Comparison of ENCODE assay signal across 9 mouse cellular contexts in the genomic region with DNA sequence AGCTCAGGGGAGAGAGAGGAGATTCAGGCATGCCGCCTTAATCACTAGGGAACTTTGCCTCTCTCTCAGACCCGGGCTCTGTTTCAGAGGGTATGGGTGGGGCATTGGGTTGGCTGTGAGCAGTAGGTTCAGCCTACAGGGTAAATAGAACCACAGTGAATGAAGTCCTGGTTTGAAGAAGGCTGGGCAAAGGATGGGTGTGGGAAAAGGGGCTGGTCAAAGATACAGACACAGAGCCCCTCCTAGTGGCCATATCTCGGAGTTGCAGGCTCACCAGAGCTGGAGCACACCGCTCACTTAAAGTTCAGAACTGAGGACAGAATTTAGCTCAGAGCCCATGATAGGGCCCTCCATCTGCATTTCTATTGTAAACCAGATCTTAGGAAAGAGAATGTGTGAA. TPM values are rescaled to one million over a fixed set of nuclear protein-coding genes. Genes with fewer than 3 reads are reported as not detected.
DNase-seq lines count a peak whose midpoint lies in the region; ATAC-seq lines count a peak whose summit lies in the region.
"Had no signal": no experiment of that assay in that cellular context is flagged by ENCODE, and none has a peak within 500 bp of the region (broad histone marks: within the 10 kb centered on the region; RNA-seq: fewer than 3 reads in every experiment).

No protein-coding gene starts in this region.

- H3K4me2 ChIP-seq in forebrain, embryonic 12.5 days: no peak overlapping the region

- H3K36me3 ChIP-seq in forebrain, embryonic 12.5 days (replicated peaks): peaks cover 18% of the 10 kb centered on the region

- no peaks in the 10 kb centered on the region for H3K9me3 ChIP-seq in forebrain, embryonic 12.5 days
- H3K9me3 ChIP-seq: megakaryocyte, embryonic 14.5 days had no signal

- H3K9ac ChIP-seq in forebrain, embryonic 12.5 days: no peak overlapping the region

- peaks cover 23% of the 10 kb centered on the region for H3K4me1 ChIP-seq in forebrain, embryonic 12.5 days

- no peak overlapping the region for H3K27ac ChIP-seq in forebrain, embryonic 12.5 days

- ATAC-seq in cerebellum, adult (ENCODE audit: insufficient number of reproducible peaks, low FRiP score, low TSS enrichment): peak; percentile 42; the same call in 1 of the 2 replicates
- ATAC-seq in forebrain, embryonic 12.5 days (ENCODE audit: low FRiP score): peak; percentile 18; the same call in 1 of the 2 replicates
- ATAC-seq in hematopoietic stem cell, adult 5-6 weeks (replicated peaks in 1 of 2; ENCODE audit: insufficient read depth in 1 of 2, low FRiP score in 2 of 2, low TSS enrichment in 1 of 2, low read depth in 1 of 2, poor library complexity in 2 of 2, severe bottlenecking in 2 of 2): peak; percentile 72 to 77

- peaks cover 14% of the 10 kb centered on the region; the same call in 1 of the 2 replicates for H3K27me3 ChIP-seq in forebrain, embryonic 12.5 days

- DNase-seq in layer of hippocampus, adult 11-12 months (ENCODE audit: low spot score): peak; percentile 86
- DNase-seq in layer of hippocampus, adult 9-10 months (ENCODE audit: low spot score): no peak
- DNase-seq in layer of hippocampus, adult 8-10 months (ENCODE audit: low spot score in 2 of 2): peak; percentile 64 to 80
- peak; percentile 85 for DNase-seq in lung, postnatal 25 days (ENCODE audit: low spot score)
- peak; percentile 69 for DNase-seq in right cerebral cortex, postnatal 4 days

- H3K4me3 ChIP-seq in forebrain, embryonic 12.5 days (replicated peaks): no peak overlapping the region
- H3K4me3 ChIP-seq: megakaryocyte, embryonic 14.5 days had no signal

- WGBS in forebrain, embryonic 12.5 days: 24% methylated on average over 4 of the region's 4 CpGs

RNA-seq across cellular contexts. Expression of gene Pdzd7, which starts 13.7 kb away (rescaled TPM):
- polyA plus RNA-seq in forebrain, embryonic 12.5 days (2016; fragmentation: Nextera tagmentation; extraction: Ambion mirVana): 0.45 and 0.50 TPM in 2 replicates
- total RNA-seq in hematopoietic stem cell, adult 5-6 weeks (2017): not detected in 2 replicates
- 1 to 10 TPM; 3.1 to 3.8 (median 3.4) TPM for total RNA-seq in layer of hippocampus, adult 8-10 months (2022)

RNA-seq across cellular contexts. Expression of gene Sfxn3, which starts 15.5 kb away (rescaled TPM):
- polyA plus RNA-seq in forebrain, embryonic 12.5 days (2016; fragmentation: Nextera tagmentation; extraction: Ambion mirVana): 30.3 and 30.4 TPM in 2 replicates
- total RNA-seq in hematopoietic stem cell, adult 5-6 weeks (2017): 12.0 and 16.0 TPM in 2 replicates
- 10 to 100 TPM; 93.2 to 96.3 (median 94.1) TPM for total RNA-seq in layer of hippocampus, adult 8-10 months (2022)

RNA-seq across cellular contexts. Expression of gene Lzts2, which starts 17.6 kb away (rescaled TPM):
- 48.7 and 51.4 TPM in 2 replicates for polyA plus RNA-seq in forebrain, embryonic 12.5 days (2016; fragmentation: Nextera tagmentation; extraction: Ambion mirVana)
- total RNA-seq in hematopoietic stem cell, adult 5-6 weeks (2017): 25.8 and 29.3 TPM in 2 replicates
- 10 to 100 TPM; 31.0 to 38.3 (median 33.3) TPM for total RNA-seq in layer of hippocampus, adult 8-10 months (2022)

RNA-seq across cellular contexts. Expression of gene Mrpl43, which starts 25.5 kb away (rescaled TPM):
- polyA plus RNA-seq in forebrain, embryonic 12.5 days (2016; fragmentation: Nextera tagmentation; extraction: Ambion mirVana): 71.0 and 75.8 TPM in 2 replicates
- total RNA-seq in hematopoietic stem cell, adult 5-6 weeks (2017): 14.6 and 25.5 TPM in 2 replicates
- total RNA-seq in layer of hippocampus, adult 8-10 months (2022): 10 to 100 TPM; 31.8 to 45.4 (median 39.1) TPM

RNA-seq across cellular contexts. Expression of gene Twnk, which starts 26.3 kb away (rescaled TPM):
- polyA plus RNA-seq in forebrain, embryonic 12.5 days (2016; fragmentation: Nextera tagmentation; extraction: Ambion mirVana): 23.5 and 23.9 TPM in 2 replicates
- total RNA-seq in hematopoietic stem cell, adult 5-6 weeks (2017): 26.6 and 31.0 TPM in 2 replicates
- 10 to 100 TPM; 13.3 to 16.3 (median 14.8) TPM for total RNA-seq in layer of hippocampus, adult 8-10 months (2022)

Comparison
In these comparisons a context has a peak if more than half of its experiments do, and no peak if none do; other contexts are left out.
1. ATAC-seq: peak in every context shown above with its lines; median percentile 74 in hematopoietic stem cell, adult 5-6 weeks; 42 in cerebellum, adult; 18 in forebrain, embryonic 12.5 days.